Mouse (Mus musculus) layer of hippocampus, postnatal 10 days (tissue): ENCODE measurements at regions not wholly inside any gene's neighbourhood (a gene's known extent, or its start where the extent isn't known, plus 50 kb on each side); places are given as distances from the start of the nearest gene placed in this dataset.

Experiments
- DNase-seq, 2 experiments: peaks; one replicate each; pipeline ENCODE4 v3.0.0; 2021; ENCODE audit warnings: low spot score in 2 of 2

DNA sequence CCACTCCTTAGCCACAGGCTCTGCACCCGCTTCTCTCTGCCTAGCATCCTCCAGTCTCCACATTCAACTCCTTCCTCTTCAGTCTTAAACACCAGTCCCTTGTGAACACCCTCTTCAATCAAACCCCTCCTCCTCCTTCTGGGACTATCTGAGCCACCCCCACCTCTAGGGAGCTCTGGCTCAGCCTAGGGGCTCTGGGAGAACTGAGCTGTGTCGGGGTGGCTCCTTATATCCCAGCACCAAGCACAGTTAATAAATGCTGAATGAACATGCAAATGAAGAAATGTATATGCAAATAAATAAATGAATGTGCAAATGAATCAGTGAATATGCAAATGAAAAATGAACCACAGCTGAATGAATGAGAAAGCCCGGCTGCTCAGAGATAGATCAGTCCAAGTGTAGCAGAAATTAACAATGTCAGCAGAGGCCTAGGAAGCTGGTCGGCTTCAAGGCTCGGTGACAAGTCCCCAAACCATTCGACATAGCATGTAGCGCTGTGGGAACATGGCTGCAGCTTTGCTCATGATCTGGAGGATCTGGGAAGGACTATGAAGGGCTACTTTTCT, 67.1 kb upstream of the Tnrc6c start:
- DNase-seq = no peak

DNA sequence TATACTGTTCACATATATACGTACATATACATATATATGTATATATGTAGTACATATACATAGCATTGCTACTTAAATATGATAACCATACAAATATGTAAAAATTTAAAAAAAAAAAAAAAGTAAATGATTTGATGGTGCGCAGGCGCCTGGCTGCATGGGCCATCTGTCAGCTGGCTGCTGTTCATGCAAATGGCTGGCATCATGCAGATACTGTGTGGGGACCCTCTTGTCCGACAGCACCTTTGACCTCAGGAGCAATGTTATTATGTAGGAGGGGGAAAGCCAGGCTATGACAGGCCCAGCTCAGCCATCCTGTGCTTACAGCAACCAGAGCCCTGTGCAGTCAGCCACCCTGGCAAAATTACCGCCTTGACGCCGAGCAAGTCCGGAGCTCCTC, 65.1 kb upstream of the Tnrc6c start:
- DNase-seq = no peak

DNA sequence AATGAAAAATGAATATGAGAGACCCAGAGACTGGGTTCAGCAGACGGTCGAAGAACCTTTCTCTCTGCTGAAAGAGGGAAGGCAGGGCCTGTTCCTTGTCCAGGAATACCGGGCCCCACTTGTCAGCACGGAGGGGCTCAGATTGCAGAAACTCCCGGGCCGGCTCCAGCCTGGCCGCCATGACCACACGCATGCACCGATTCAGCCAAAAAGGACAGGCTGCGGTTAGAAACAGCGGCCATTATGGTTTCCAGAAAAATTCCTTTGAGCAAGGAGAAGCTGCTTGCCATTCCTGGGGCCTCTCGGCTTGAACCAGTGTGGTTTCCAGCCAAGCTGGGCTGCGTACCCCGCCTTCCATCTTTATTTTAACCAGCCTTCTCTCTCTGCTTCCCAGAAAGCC, 64.7 kb upstream of the Tnrc6c start:
- DNase-seq = no peak

DNA sequence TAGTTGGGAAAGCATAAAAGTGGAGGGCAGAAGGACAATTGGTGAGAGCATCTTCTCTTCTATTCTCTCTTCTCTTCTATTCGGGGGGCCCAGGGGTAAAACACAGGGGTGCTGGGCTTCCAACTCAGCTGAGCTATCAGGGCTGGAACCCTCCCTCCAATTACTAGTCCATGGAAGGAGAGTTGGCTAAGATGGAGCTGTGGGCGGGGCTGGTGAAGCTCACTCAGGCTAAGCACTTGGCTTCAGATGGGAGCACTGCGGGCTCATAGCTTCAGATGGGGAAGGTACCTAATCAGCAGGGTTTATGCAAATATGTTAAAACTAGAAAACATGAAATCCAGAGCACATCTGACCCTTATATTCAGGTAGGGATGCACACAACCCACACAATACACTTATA, 61.5 kb upstream of the Tnrc6c start:
- no peak for DNase-seq

DNA sequence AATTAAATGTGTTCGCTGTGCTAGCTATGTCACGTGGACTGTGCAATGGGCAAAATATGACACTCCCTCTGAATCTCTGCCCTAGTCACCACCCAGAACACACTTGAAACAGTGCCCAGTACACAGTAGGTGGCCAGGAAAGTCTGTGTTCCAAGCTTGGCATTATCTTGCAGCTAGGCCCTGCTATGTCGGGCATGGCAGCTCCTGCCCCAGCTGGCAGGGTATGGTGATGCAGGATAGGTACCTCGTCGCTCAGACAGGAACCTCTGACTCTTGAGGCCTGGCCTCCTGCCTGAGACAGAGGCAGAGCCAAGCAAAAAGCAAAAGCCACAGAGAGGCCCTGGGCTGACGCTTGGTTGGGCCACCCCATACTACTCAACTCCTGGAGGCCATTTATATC, 57.9 kb upstream of the Tnrc6c start:
- DNase-seq = peak in 1 of 2 experiments; percentile 34

DNA sequence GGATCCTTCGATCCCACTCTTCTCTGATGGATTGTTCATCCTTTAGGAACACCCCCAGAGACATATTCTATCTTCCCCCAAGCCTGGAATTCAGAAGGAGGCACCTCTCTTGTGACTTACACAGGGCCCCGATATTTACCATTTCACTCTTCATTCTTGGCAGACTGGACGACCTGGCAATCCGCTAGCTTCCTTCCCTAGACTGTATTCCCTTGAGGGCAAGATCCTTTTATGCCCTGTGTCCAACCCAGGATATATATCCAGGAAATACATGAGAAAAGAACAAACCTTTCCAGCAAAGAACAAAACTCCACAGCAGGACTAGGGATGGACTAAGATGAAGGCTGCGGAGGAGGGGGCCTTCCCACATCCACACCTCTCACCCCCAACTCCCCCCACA, 56.3 kb upstream of the Tnrc6c start:
- no peak for DNase-seq

GRCm38 (mm10) chr11:117598170-117598583, 55.9 kb upstream of the Tnrc6c start:
- DNase-seq = peak; percentile 27 to 52

- no peak for DNase-seq
Measured at GRCm38 (mm10) chr11:117598610-117599009, 55.5 kb upstream of the Tnrc6c start.

DNA sequence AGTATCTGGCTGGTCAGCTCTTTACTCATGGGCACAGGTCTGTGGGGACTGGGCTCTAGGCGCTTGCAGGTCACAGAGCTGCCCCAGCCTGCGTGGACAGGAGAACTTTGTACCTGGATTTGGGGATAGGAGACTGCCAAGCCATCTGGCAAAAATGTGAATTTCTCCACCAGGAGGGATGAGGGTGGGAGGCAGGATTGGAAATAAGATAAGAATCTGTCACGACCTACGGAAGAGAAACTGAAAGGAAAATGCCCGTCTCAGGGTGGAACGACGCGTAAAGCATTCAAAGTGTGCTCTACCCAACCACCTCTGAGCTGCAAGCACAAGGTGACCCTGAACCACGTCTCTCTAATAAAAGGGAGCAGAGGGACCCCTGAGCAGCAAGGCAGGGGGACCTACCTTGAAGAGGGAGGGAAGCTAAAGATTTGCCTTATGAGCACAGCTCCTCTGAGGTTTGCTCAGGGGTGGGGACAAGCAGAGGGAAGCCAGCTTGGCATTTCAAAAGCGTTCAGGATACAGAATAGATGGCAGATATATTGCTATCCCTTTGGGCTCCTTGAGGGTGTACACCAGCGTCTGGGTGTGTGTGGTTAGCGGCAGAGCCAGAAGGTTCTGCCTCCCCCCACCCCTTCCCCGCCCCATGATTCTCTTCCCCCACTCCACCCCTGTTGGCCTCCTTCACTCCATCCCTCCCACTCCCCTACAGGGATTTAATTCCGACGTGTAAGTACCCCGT, 54.9 kb upstream of the Tnrc6c start:
- no peak for DNase-seq

DNA sequence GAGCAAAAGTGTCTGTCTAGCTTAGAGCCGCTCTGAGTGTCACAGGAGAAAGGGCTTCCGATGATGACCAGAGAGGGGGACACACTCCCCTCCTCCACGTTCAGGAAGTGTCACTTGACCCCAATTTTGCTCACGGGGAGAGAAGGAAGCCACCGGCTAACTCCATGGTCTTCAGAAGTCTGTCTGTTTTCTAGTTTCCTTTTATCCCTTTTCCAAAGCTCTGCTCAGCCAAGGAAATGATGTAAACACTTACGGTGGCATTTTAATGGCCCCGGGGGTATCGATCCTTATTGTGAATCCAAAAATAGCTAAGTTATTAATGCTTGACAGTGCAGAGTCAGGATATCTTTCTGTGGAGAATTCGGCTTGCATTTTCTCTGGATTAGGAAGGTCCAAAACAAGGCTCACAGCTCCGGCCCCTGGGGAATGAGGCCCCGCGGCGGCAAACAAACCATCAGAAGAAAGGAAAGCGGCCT, 54.3 kb upstream of the Tnrc6c start:
- DNase-seq = no peak

DNA sequence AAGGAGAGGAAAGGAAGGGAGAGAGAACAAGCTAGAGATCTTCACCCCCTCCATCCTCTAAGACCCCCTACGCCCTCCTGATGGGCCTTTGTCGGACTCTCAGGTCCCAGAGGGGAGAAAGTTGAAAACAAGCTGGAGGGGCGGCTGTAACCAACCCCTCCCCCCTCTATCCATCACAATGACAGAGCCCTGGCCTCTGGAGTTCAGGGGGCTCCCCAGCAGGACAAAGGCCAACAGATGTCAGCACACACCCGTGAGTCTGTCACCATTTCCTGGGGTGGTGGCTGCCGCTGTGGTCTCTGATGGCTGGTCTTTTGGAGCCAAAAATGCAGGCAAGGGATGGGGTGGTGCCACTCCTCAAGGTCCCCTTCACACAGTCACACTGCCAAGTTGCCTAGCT, 52.9 kb upstream of the Tnrc6c start:
- DNase-seq = no peak

- no peak for DNase-seq
Measured at GRCm38 (mm10) chr11:117604019-117604418, 50.1 kb upstream of the Tnrc6c start.
